Mouse (Mus musculus): ENCODE results near the gene Zfp14.
A peak's percentile ranks its signal among the peaks of the same experiment; 100 is the strongest.

The Zfp14 gene

GRCm38 (mm10) chr7:30028572-30028971, 22.6 kb downstream of the Zfp14 start:
- DNase-seq (ENCODE audit: low read depth, low spot score), result no peak

DNA sequence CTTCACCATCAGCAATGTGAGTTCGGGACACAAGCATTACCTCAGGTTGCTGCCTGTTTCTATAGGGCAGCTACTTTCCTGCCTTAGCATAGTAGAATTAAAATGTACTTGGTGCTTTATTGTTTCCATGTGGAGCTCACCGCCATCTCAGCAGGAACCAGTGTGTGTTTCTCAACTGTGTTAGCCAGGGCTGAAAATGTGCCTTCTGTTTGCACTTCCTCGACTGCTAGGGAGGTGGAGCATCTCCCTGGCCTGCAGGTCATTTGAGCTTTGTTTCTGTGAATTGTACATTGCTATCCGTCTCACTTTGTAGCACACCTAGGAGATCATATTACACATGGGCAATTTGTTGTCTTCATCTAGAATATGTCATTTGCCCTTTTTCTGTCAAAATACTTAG, 23.8 kb downstream of the Zfp14 start:
- no peak for DNase-seq (ENCODE audit: low read depth, low spot score)

GRCm38 (mm10) chr7:30025358-30025757, 25.8 kb downstream of the Zfp14 start:
- no peak for DNase-seq (ENCODE audit: low read depth, low spot score)

DNA sequence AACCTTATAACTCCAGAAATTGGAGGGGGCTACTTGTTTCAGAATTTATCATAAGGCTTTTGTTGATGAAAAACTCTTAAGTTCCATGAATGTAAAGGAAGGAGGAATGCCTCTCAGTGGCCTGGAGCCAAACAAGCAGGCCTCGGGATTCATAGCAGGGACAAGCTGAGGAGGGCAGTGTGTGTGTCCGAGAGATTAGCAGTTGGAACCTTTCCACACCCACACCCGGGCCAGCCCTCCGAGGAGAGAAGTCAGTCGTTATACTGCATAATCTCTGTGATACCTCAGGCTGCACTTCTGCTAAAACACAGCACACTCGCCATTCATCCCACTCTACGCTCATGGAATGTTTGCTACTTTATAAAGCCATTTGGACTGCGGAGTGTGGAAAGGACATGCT, 27.4 kb downstream of the Zfp14 start:
- no peak for DNase-seq (ENCODE audit: low read depth, low spot score)

- no peak for DNase-seq (ENCODE audit: low read depth, low spot score)
Observed at GRCm38 (mm10) chr7:30023324-30023723, 27.9 kb downstream of the Zfp14 start.

DNA sequence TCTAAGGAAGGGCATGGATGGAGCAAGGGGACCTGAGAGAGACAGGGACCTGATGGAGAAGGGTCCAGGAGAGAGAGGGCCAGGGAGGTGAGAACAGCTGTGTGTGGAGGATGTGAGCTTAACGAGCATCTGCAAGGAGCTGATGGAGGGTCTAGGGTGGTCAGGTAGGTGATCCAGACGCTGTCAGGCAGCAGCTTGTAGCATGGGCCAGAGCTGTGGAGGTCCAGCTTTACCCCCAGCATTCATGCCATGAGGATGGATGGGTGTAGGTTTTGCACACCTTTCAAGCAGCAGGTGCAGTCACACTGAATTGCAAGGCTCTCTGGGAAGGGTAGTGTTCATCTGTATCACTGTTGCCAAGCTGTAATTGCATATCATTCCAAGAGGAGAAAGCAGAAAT, 31.6 kb downstream of the Zfp14 start:
- no peak for DNase-seq (ENCODE audit: low read depth, low spot score)

GRCm38 (mm10) chr7:30017226-30017625, 34.0 kb downstream of the Zfp14 start:
- no peak for DNase-seq (ENCODE audit: low read depth, low spot score)

GRCm38 (mm10) chr7:30012956-30013363, 38.2 kb downstream of the Zfp14 start:
- peak; percentile 78 for DNase-seq (ENCODE audit: low read depth, low spot score)

- no peak for DNase-seq (ENCODE audit: low read depth, low spot score)
Observed at GRCm38 (mm10) chr7:30010551-30011195, 40.5 kb downstream of the Zfp14 start.

- peak; percentile 29 for DNase-seq (ENCODE audit: low read depth, low spot score)
Observed at GRCm38 (mm10) chr7:30009321-30010085, 41.7 kb downstream of the Zfp14 start.

DNA sequence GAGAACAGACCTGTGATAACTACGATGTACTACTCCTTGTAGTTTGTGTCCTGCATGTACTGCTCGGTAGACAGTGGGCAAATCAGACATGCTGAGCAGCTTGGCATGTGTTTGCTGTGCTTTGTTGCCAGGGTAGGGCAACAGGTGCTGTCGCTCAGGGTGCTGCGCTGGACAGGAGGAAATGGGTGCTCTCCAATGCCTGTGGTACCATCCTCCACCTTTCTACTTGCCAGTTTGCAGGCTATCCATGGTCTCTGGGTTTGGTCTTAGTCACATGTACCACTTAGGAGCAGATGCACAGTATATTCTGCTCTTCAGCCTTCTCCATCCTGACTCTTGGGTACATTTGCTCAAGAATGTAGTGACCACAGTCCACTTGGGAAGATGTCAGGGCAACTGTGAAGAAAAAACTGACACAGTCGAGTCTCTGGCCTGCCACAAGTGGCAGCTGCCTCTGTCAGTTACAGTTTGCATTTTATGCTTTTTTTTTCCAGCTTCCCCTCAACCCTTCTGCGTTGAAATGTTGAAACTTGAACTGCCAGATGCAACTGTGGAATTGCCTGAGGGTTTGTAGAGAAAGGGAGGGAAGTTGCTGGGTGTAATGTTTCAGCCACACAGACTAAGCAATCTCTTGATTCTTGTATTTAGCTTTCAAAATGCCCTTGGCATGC, 43.0 kb downstream of the Zfp14 start:
- peak; percentile 81 for DNase-seq (ENCODE audit: low read depth, low spot score)

GRCm38 (mm10) chr7:30007601-30008000, 43.6 kb downstream of the Zfp14 start:
- DNase-seq (ENCODE audit: low read depth, low spot score), result no peak

DNA sequence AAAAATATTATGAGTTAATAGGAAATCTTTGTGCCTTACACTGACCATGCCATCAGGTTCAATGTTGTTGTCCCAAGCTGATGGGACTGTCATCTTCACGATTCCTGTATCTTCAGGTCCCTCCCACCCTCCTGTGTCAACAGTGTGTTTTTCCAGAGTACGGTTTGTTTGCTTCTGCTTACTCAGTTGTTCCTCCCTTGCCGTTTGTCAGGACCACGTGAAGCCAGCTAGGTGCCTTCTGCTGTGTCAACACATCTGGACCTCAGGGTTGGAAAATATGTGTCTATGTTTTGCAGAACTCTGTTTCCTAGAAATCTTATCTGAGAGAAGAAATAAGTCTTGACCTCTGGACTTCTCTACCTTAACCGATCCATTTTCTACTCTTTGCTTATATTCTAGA, 50.6 kb downstream of the Zfp14 start:
- no peak for DNase-seq (ENCODE audit: low read depth, low spot score)

- DNase-seq (ENCODE audit: low read depth, low spot score), result peak; percentile 64
Observed at GRCm38 (mm10) chr7:29995134-29995533, 56.0 kb downstream of the Zfp14 start.

GRCm38 (mm10) chr7:29993340-29993739, 57.8 kb downstream of the Zfp14 start:
- DNase-seq (ENCODE audit: low read depth, low spot score), result no peak

DNA sequence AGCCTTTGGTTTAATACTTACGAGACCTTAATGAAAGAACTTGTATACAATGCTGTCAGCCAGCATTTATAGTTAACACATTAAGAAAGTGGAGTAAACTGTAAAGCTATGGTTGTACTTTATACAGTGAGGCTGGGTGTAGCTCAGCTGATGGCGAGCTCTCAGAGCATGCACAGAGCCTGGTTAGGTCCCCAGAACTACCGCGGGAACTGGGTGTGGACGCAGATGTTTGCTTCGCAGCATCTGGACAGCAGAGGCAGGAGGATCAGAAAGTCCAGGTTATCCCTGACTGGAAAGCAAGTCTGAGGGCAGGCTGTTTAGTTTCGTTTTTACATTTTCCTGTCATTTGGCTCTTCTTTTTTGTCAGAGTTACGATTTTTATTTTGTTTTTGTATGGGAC, 58.5 kb downstream of the Zfp14 start:
- DNase-seq (ENCODE audit: low read depth, low spot score), result no peak

DNA sequence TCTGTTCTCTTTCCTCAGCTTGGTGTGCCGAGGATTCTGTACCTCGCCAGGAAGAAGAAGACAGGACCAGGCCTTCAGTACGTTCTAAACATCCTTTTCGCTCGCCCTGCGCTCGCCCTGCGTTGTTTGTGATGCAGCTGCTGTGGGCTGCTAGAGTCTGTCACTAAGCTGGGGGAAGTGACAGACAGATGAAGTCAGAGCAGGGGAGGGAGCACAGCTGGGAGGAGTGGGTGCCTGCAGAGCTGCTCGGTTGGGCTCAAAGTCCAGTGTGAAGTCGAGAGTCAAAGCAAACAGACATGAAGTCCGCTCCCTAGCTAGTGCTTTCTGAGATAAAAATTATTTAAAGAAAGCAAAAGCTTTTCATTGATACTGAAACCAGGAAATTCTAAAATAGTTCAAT, 62.1 kb downstream of the Zfp14 start:
- DNase-seq (ENCODE audit: low read depth, low spot score), result no peak

- no peak for DNase-seq (ENCODE audit: low read depth, low spot score)
Observed at GRCm38 (mm10) chr7:29987551-29987950, 63.6 kb downstream of the Zfp14 start.
